Mouse (Mus musculus): ENCODE measurements at regions not wholly inside any gene's neighbourhood (a gene's known extent, or its start where the extent isn't known, plus 50 kb on each side); places are given as distances from the start of the nearest gene placed in this dataset.

- Histone ChIP-seq H3K4me2 (no peak overlapping the region), H3K27me3 (no peaks in the 10 kb centered on the region), H3K9me3 (no peaks in the 10 kb centered on the region), H3K4me3 (no peak overlapping the region), H3K9ac (no peak overlapping the region), H3K36me3 (no peaks in the 10 kb centered on the region), H3K27ac (replicated peaks) (no peak overlapping the region), H3K4me1 (replicated peaks) (peaks cover 1% of the 10 kb centered on the region)
- ATAC-seq (ENCODE audit: low read depth) = no peak
- 90% methylated on average over 1 of the region's 1 CpGs for WGBS
These were observed 207.0 kb upstream of the Ufl1 start for GRCm38 (mm10) chr4:25488479-25489069.

- ATAC-seq (ENCODE audit: low read depth) = no peak; the same call in 1 of the 2 replicates
- no peaks in the 10 kb centered on the region for H3K36me3 ChIP-seq
- H3K4me2 ChIP-seq = no peak overlapping the region
- H3K27me3 ChIP-seq = no peaks in the 10 kb centered on the region
- WGBS = 9% methylated on average over 1 of the region's 1 CpGs
- peak overlapping the region; percentile 74 for H3K27ac ChIP-seq (replicated peaks)
- H3K9ac ChIP-seq = no peak overlapping the region
- peaks cover 9% of the 10 kb centered on the region for H3K4me1 ChIP-seq (replicated peaks)
- H3K9me3 ChIP-seq = no peaks in the 10 kb centered on the region
- H3K4me3 ChIP-seq = no peak overlapping the region
These were observed 202.0 kb upstream of the Ufl1 start for GRCm38 (mm10) chr4:25483621-25483933.

GRCm38 (mm10) chr4:25482933-25483620 lies 201.5 kb upstream of the Ufl1 start:
- 30% methylated on average over 6 of the region's 6 CpGs for WGBS
- Histone ChIP-seq H3K9ac (no peak overlapping the region), H3K27me3 (no peaks in the 10 kb centered on the region), H3K4me1 (replicated peaks) (peaks cover 9% of the 10 kb centered on the region), H3K27ac (replicated peaks) (peak overlapping the region; percentile 74), H3K4me3 (no peak overlapping the region), H3K4me2 (no peak overlapping the region), H3K9me3 (no peaks in the 10 kb centered on the region), H3K36me3 (no peaks in the 10 kb centered on the region)
- ATAC-seq (ENCODE audit: low read depth) = peak; percentile 74; the same call in 1 of the 2 replicates

- Histone ChIP-seq H3K27ac (replicated peaks) (no peak overlapping the region), H3K9me3 (no peaks in the 10 kb centered on the region), H3K4me3 (no peak overlapping the region), H3K4me1 (replicated peaks) (no peaks in the 10 kb centered on the region), H3K4me2 (no peak overlapping the region), H3K27me3 (no peaks in the 10 kb centered on the region), H3K36me3 (no peaks in the 10 kb centered on the region), H3K9ac (no peak overlapping the region)
- ATAC-seq (ENCODE audit: low read depth) = no peak
These were observed 191.4 kb upstream of the Ufl1 start for GRCm38 (mm10) chr4:25473026-25473425.

- no peak overlapping the region for H3K4me3 ChIP-seq
- no peaks in the 10 kb centered on the region for H3K36me3 ChIP-seq
- 90% methylated on average over 3 of the region's 3 CpGs for WGBS
- ATAC-seq (ENCODE audit: low read depth) = no peak
- no peak overlapping the region for H3K9ac ChIP-seq
- no peaks in the 10 kb centered on the region for H3K27me3 ChIP-seq
- H3K4me2 ChIP-seq = no peak overlapping the region
- H3K9me3 ChIP-seq = no peaks in the 10 kb centered on the region
- no peaks in the 10 kb centered on the region for H3K4me1 ChIP-seq (replicated peaks)
- no peak overlapping the region for H3K27ac ChIP-seq (replicated peaks)
These were observed 184.9 kb upstream of the Ufl1 start for GRCm38 (mm10) chr4:25466490-25466889.

GRCm38 (mm10) chr4:25464792-25465590 lies 183.4 kb upstream of the Ufl1 start:
- Histone ChIP-seq H3K36me3 (no peaks in the 10 kb centered on the region), H3K9me3 (no peaks in the 10 kb centered on the region), H3K4me2 (no peak overlapping the region), H3K27me3 (no peaks in the 10 kb centered on the region), H3K27ac (replicated peaks) (no peak overlapping the region), H3K4me1 (replicated peaks) (no peaks in the 10 kb centered on the region), H3K4me3 (no peak overlapping the region), H3K9ac (no peak overlapping the region)
- WGBS = 67% methylated on average over 1 of the region's 1 CpGs
- no peak for ATAC-seq (ENCODE audit: low read depth)

- Histone ChIP-seq H3K27me3 (no peaks in the 10 kb centered on the region), H3K4me3 (no peak overlapping the region), H3K27ac (replicated peaks) (no peak overlapping the region), H3K9ac (no peak overlapping the region), H3K4me1 (replicated peaks) (no peaks in the 10 kb centered on the region), H3K4me2 (no peak overlapping the region), H3K36me3 (no peaks in the 10 kb centered on the region), H3K9me3 (no peaks in the 10 kb centered on the region)
- 84% methylated on average over 1 of the region's 1 CpGs for WGBS
- ATAC-seq (ENCODE audit: low read depth) = no peak
These were observed 182.4 kb upstream of the Ufl1 start for GRCm38 (mm10) chr4:25464069-25464468.

GRCm38 (mm10) chr4:25460127-25460526 lies 178.5 kb upstream of the Ufl1 start:
- Histone ChIP-seq H3K9me3 (no peaks in the 10 kb centered on the region), H3K4me2 (no peak overlapping the region), H3K36me3 (no peaks in the 10 kb centered on the region), H3K27me3 (no peaks in the 10 kb centered on the region), H3K4me3 (no peak overlapping the region), H3K4me1 (replicated peaks) (no peaks in the 10 kb centered on the region), H3K27ac (replicated peaks) (no peak overlapping the region), H3K9ac (no peak overlapping the region)
- ATAC-seq (ENCODE audit: low read depth) = no peak
- WGBS = 80% methylated on average over 1 of the region's 1 CpGs

- no peaks in the 10 kb centered on the region for H3K9me3 ChIP-seq
- H3K36me3 ChIP-seq = no peaks in the 10 kb centered on the region
- H3K27ac ChIP-seq (replicated peaks) = no peak overlapping the region
- ATAC-seq (ENCODE audit: low read depth) = no peak
- no peak overlapping the region for H3K4me2 ChIP-seq
- no peaks in the 10 kb centered on the region for H3K27me3 ChIP-seq
- H3K4me1 ChIP-seq (replicated peaks) = no peaks in the 10 kb centered on the region
- no peak overlapping the region for H3K4me3 ChIP-seq
- no peak overlapping the region for H3K9ac ChIP-seq
- WGBS = 70% methylated on average over 3 of the region's 3 CpGs
These were observed 173.1 kb upstream of the Ufl1 start for GRCm38 (mm10) chr4:25454752-25455151.

GRCm38 (mm10) chr4:25453127-25453806 lies 171.6 kb upstream of the Ufl1 start:
- WGBS = 96% methylated on average over 6 of the region's 6 CpGs
- no peak overlapping the region for H3K4me2 ChIP-seq

GRCm38 (mm10) chr4:25451865-25452264 lies 170.2 kb upstream of the Ufl1 start:
- no peak overlapping the region for H3K9ac ChIP-seq
- ATAC-seq (ENCODE audit: low read depth) = no peak
- H3K36me3 ChIP-seq = no peaks in the 10 kb centered on the region
- H3K27ac ChIP-seq (replicated peaks) = no peak overlapping the region
- no peak overlapping the region for H3K4me2 ChIP-seq
- no peaks in the 10 kb centered on the region for H3K4me1 ChIP-seq (replicated peaks)
- no peaks in the 10 kb centered on the region for H3K27me3 ChIP-seq
- H3K4me3 ChIP-seq = no peak overlapping the region
- no peaks in the 10 kb centered on the region for H3K9me3 ChIP-seq
- WGBS = 76% methylated on average over 6 of the region's 6 CpGs

More at GRCm38 (mm10) chr4:25453127-25453806, 171.6 kb upstream of the Ufl1 start:
- Histone ChIP-seq H3K9me3 (no peaks in the 10 kb centered on the region), H3K36me3 (no peaks in the 10 kb centered on the region), H3K9ac (no peak overlapping the region), H3K27ac (replicated peaks) (no peak overlapping the region), H3K4me3 (no peak overlapping the region), H3K4me1 (replicated peaks) (no peaks in the 10 kb centered on the region), H3K27me3 (no peaks in the 10 kb centered on the region)
- no peak for ATAC-seq (ENCODE audit: low read depth)

- no peak overlapping the region for H3K4me2 ChIP-seq
- 95% methylated on average over 8 of the region's 8 CpGs for WGBS
- no peaks in the 10 kb centered on the region for H3K4me1 ChIP-seq (replicated peaks)
- H3K9ac ChIP-seq = no peak overlapping the region
- no peaks in the 10 kb centered on the region for H3K36me3 ChIP-seq
- no peaks in the 10 kb centered on the region for H3K9me3 ChIP-seq
- no peak overlapping the region for H3K27ac ChIP-seq (replicated peaks)
- H3K27me3 ChIP-seq = no peaks in the 10 kb centered on the region
- no peak for ATAC-seq (ENCODE audit: low read depth)
- no peak overlapping the region for H3K4me3 ChIP-seq
These were observed 150.6 kb upstream of the Ufl1 start for GRCm38 (mm10) chr4:25432203-25432602.

Measured in neural tube, embryonic 13.5 days (tissue).